Mouse (Mus musculus) MN1 (cell line): ENCODE measurements around the gene Serpinf2.
"Not testable (repeated sequence)": the region's sequence is repeated elsewhere in the genome, so short reads cannot be mapped to it uniquely, and the experiment has no call there.

Experiments
- DNase-seq: peaks from one replicate; pipeline ENCODE4 v3.0.0-alpha.2; 2016; ENCODE audit warnings: low spot score

Serpinf2 gene

GRCm38 (mm10) chr11:75383529-75383928, 55.9 kb downstream of the Serpinf2 start:
- not testable (repeated sequence) for DNase-seq
